Mouse (Mus musculus): ENCODE measurements around the gene Dnlz. TPM values are rescaled to one million over a fixed set of nuclear protein-coding genes. Genes with fewer than 3 reads are reported as not detected.

Dnlz gene
- total and polyA plus RNA-seq, 3 experiments, result 21.8 to 27.7 TPM; not detected in 1

DNA sequence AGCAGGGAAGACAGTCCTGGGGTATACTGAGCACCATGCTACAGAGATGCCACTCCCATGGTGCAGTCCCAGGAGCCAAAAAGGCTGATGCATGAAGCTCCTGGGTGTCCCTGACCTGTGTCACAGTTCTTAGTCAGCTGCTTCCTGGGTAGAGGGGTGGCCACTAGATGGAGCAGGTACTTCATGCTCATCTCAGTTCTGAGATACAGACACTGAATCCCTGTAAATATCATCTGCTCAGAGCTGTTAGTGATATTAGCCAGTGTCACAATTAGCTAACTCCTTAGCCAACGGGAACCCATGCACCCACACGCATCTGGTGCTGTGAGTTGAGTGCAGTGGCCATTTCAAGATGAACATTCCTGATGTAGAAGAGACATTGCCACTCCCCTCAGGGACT lies 27.0 kb downstream of the Dnlz start:
- TF ChIP-seq RAD21 (IDR thresholded peaks at IDR 0.05; ENCODE audit: low read depth, low read length) (peak; percentile 58), SMC3 (IDR thresholded peaks at IDR 0.05; ENCODE audit: low read depth, low read length) (peak; percentile 53), POLR2A (IDR thresholded peaks at IDR 0.05; ENCODE audit: control insufficient read depth in 1 of 2, insufficient read depth in 1 of 2, low read depth in 1 of 2, low read length in 2 of 2, poor library complexity in 1 of 2) (no peak), ZKSCAN1 (IDR thresholded peaks at IDR 0.05; ENCODE audit: low read depth, low read length) (no peak), UBTF (IDR thresholded peaks at IDR 0.05; ENCODE audit: borderline replicate concordance, insufficient read depth, low read depth, low read length) (no peak), MAX (IDR thresholded peaks at IDR 0.05; ENCODE audit: low read length) (no peak), NRF1 (IDR thresholded peaks at IDR 0.05; ENCODE audit: insufficient read depth, low read depth, low read length, poor library complexity, severe bottlenecking) (no peak), ELF1 (IDR thresholded peaks at IDR 0.05; ENCODE audit: low read depth, low read length) (no peak), POLR2AphosphoS5 (IDR thresholded peaks at IDR 0.05; ENCODE audit: borderline replicate concordance, low read depth, low read length) (no peak), ZMIZ1 (IDR thresholded peaks at IDR 0.05; ENCODE audit: low read depth, low read length) (no peak), ETS1 (IDR thresholded peaks at IDR 0.05; ENCODE audit: low read depth, low read length) (no peak), MYC (IDR thresholded peaks at IDR 0.05; ENCODE audit: low read depth, low read length) (no peak), TCF12 (IDR thresholded peaks at IDR 0.05; ENCODE audit: low read depth, low read length) (no peak), TAL1 (IDR thresholded peaks at IDR 0.05; ENCODE audit: low read length) (no peak), ZC3H11A (IDR thresholded peaks at IDR 0.05; ENCODE audit: low read depth, low read length) (peak; percentile 30; the same call in 1 of the 2 replicates), MEF2A (IDR thresholded peaks at IDR 0.05; ENCODE audit: extremely low read depth, insufficient replicate concordance, low read depth, low read length, poor library complexity, severe bottlenecking) (no peak), CTCF (IDR thresholded peaks at IDR 0.05 in 2 of 3, conservative IDR thresholded peaks at IDR 0.05 in 1 of 3; ENCODE audit: control insufficient read depth in 1 of 3, insufficient read depth in 1 of 3, low read depth in 2 of 3, low read length in 3 of 3, poor library complexity in 1 of 3, severe bottlenecking in 1 of 3) (peak; percentile 35 to 61 (median 41); a peak in 5 of 6 replicates)
- H3K4me1 ChIP-seq (ENCODE audit: control insufficient read depth in 1 of 2, insufficient read depth in 2 of 2, low read length in 2 of 2), result no peaks in the 10 kb centered on the region; a peak in 1 of 4 replicates
- H3K4me3 ChIP-seq (ENCODE audit: control insufficient read depth in 1 of 2, insufficient read depth in 1 of 2, low read depth in 2 of 2, low read length in 2 of 2), result no peak overlapping the region

GRCm38 (mm10) chr2:26323589-26324325 lies 28.2 kb downstream of the Dnlz start:
- no peak for DNase-seq (ENCODE audit: low read depth, low spot score)
- Histone ChIP-seq H3K27me3 (ENCODE audit: control insufficient read depth in 1 of 2, insufficient read depth in 2 of 2, low read length in 2 of 2) (no peaks in the 10 kb centered on the region), H3K4me1 (ENCODE audit: control insufficient read depth in 1 of 2, insufficient read depth in 2 of 2, low read length in 2 of 2) (no peaks in the 10 kb centered on the region), H3K4me3 (ENCODE audit: control insufficient read depth in 1 of 2, insufficient read depth in 1 of 2, low read depth in 2 of 2, low read length in 2 of 2) (no peak overlapping the region), H3K27ac (ENCODE audit: control insufficient read depth, low read depth, low read length) (no peak overlapping the region), H3K79me2 (ENCODE audit: control insufficient read depth, insufficient read depth, low read length, poor library complexity) (no peaks in the 10 kb centered on the region), H3K36me3 (ENCODE audit: control insufficient read depth in 1 of 2, insufficient read depth in 2 of 2, low read length in 2 of 2) (no peaks in the 10 kb centered on the region), H3K9me3 (replicated peaks; ENCODE audit: insufficient read depth, low read length) (no peaks in the 10 kb centered on the region), H3K9ac (ENCODE audit: control insufficient read depth, low read depth, low read length, poor library complexity, severe bottlenecking) (no peak overlapping the region)
- TF ChIP-seq MYB (IDR thresholded peaks at IDR 0.05; ENCODE audit: low read depth, low read length) (no peak), TAL1 (IDR thresholded peaks at IDR 0.05; ENCODE audit: low read length) (no peak), POLR2AphosphoS5 (IDR thresholded peaks at IDR 0.05; ENCODE audit: borderline replicate concordance, low read depth, low read length) (no peak)

More for the DNA sequence above, 27.0 kb downstream of the Dnlz start:
- H3K79me2 ChIP-seq (ENCODE audit: control insufficient read depth, insufficient read depth, low read length, poor library complexity), result no peaks in the 10 kb centered on the region
- H3K27me3 ChIP-seq (ENCODE audit: control insufficient read depth in 1 of 2, insufficient read depth in 2 of 2, low read length in 2 of 2), result no peaks in the 10 kb centered on the region
- no peak overlapping the region for H3K9ac ChIP-seq (ENCODE audit: control insufficient read depth, low read depth, low read length, poor library complexity, severe bottlenecking)
- peak; percentile 43 for DNase-seq (ENCODE audit: low read depth, low spot score)
- no peaks in the 10 kb centered on the region for H3K9me3 ChIP-seq (replicated peaks; ENCODE audit: insufficient read depth, low read length)
- no peak overlapping the region for H3K27ac ChIP-seq (ENCODE audit: control insufficient read depth, low read depth, low read length)
- H3K36me3 ChIP-seq (ENCODE audit: control insufficient read depth in 1 of 2, insufficient read depth in 2 of 2, low read length in 2 of 2), result no peaks in the 10 kb centered on the region
